Mouse (Mus musculus) olfactory bulb, adult 2 months (tissue): Measurements from ENCODE around the gene Speg. TPM values are rescaled to one million over a fixed set of nuclear protein-coding genes. Genes with fewer than 3 reads are reported as not detected.

Experiments used
- H3K27ac ChIP-seq: fragments of 200-500 bp; 2 replicates; pipeline ENCODE4 v1.5.1; 2012; ENCODE audit warnings: low read depth, low read length; ENCODE audit not compliant: insufficient read depth
- H3K4me1 ChIP-seq: fragments of 200-500 bp; 2 replicates; pipeline ENCODE4 v1.6.1; 2012; ENCODE audit warnings: low read length; ENCODE audit not compliant: control insufficient read depth, insufficient read depth
- H3K4me3 ChIP-seq: fragments of 200-500 bp; 2 replicates; pipeline ENCODE4 v1.5.1; 2012; ENCODE audit warnings: mild to moderate bottlenecking, low read depth, low read length, moderate library complexity; ENCODE audit not compliant: insufficient read depth
- CTCF ChIP-seq: fragments of 200-500 bp; IDR thresholded peaks from 2 replicates; pipeline ENCODE4 v1.5.1; 2012; ENCODE audit warnings: low read depth, mild to moderate bottlenecking, low read length, moderate library complexity; ENCODE audit not compliant: insufficient read depth
- POLR2A ChIP-seq: fragments of 200-500 bp; IDR thresholded peaks from 2 replicates; pipeline ENCODE4 v1.6.1; 2012; ENCODE audit warnings: mild to moderate bottlenecking, low read depth, low read length, moderate library complexity; ENCODE audit not compliant: insufficient read depth
- WGBS: fragments of 180-500 bp; shearing (Covaris S2); methylation state at CpG from one replicate; pipeline ENCODE4 v1.1.7; 2018; 5-methylcytosine and 5-hydroxymethylcytosine counted together
- polyA plus RNA-seq: library from polyadenylated mRNA; stranded (reverse); fragments of >200 nt; gene quantifications from 2 replicates; pipeline ENCODE4 v1.2.4, GENCODE M21; 2012; ENCODE audit warnings: low replicate concordance; ENCODE audit not compliant: missing spikeins, insufficient read depth, insufficient read length

Gene Speg
- polyA plus RNA-seq, 1 experiment: not detected

DNA sequence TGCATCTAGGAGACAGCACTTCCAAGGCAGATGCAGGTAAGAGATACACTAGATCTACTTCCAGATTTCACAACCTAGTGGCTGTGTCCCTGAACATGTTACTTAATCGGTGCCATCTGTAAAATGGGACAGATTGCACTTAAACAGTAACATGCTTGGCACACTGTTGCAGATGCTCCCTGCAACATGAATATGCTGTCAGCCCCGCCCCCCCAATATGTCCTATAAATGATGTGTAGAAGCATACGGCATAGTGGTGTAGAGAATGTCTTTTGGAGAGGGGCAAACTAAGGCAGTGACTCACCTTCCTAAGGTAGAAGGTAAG, 102.8 kb downstream of the Speg start:
- H3K27ac ChIP-seq: no peak overlapping the region
- H3K4me1 ChIP-seq: peaks cover 34% of the 10 kb centered on the region
- no peak overlapping the region; the same call in 1 of the 2 replicates for H3K4me3 ChIP-seq
- WGBS: 35% methylated on average over 3 of the region's 3 CpGs
- TF ChIP-seq POLR2A (no peak), CTCF (no peak)

DNA sequence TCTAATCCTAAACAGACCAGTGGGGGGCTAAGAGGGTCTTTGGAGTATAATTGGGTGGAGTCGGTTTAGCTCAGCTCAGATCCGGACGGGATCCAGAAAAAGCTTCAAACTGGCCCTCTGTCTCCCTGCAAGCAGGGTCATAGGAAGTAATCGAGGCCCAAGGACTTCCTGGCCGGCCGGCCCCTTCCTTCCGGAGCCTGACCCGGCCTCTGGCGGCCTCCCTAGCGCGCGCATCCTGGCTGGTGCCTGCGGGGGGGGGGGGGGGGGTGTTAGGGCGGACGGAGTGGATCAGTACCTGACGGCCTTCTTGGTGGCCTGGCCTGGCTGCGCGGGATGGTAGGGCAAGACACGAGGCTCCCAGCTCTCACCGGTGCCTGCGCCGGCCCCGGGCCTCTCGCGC, 103.4 kb downstream of the Speg start:
- peaks cover 36% of the 10 kb centered on the region for H3K4me1 ChIP-seq
- WGBS: under 1% methylated on average over 25 of the region's 25 CpGs
- peak overlapping the region; percentile 82 for H3K4me3 ChIP-seq
- H3K27ac ChIP-seq: peak overlapping the region; percentile 76; the same call in 1 of the 2 replicates
- TF ChIP-seq POLR2A (no peak), CTCF (no peak)

DNA sequence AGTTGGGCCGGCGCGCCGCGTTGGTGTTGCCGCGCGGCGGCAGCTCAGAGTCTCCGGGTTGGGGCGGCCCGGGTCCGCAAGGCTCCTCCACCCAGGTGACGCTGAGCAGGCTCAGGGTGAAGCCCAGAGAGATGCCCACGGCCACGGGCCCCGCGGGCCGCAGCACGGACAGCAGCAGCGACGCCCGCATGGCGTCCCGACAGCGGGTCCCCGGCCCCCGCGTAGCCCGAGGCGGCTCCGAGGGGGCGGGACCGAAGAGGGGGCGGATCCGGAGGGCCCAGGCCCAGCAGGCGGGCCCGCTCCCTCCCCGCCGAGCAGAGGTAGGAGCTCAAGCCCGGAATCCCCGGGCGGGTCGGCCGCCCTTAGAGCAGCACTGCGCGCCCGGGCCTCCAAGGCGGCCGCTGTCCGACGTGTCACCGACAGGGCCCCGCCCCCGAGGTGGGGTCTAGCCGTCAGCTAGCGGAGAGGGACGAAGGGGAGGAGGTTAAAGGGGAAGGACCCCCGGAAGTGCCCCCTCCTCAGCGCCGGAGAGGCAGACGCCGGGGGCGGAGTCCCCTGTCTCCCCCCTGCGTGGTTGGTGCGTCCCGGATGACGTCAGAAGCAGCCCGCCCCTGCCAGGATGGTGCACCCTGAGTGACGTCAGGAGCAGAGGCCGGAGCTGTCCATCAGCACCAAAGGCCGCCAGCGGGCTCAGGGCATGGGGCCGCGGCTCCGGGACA, 104.0 kb downstream of the Speg start, which contains the start of the genes Chpf and Tmem198:
Chpf (minus strand) TSS at position 392 of the 719 bp plus-strand sequence.
Tmem198 (plus strand) TSS at position 617 of the 719 bp plus-strand sequence.
- WGBS: under 1% methylated on average over 76 of the region's 76 CpGs
- TF ChIP-seq POLR2A: peak; percentile 73
- no peak for TF ChIP-seq CTCF

DNA sequence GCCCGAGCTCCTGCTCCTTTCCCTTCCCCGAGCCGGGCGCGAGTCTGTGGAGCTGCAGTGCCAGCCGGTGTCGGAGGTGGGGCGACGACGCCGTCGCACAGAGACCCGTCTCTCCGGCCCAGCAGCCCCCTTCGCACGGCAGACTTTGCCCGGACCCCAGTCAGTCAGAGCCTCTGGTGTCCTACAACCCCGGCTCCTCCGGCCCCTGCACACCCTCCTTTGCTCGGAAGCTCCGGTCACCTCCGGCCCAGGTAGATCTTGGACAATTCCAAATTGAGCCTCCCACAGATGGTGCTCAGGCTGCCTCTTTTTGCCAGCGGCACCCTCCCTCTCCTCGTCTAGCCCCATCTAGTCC, 104.5 kb downstream of the Speg start:
- TF ChIP-seq CTCF: no peak
- TF ChIP-seq POLR2A: no peak
- 1% methylated on average over 24 of the region's 24 CpGs for WGBS
- H3K4me1 ChIP-seq: peaks cover 31% of the 10 kb centered on the region
- peak overlapping the region; percentile 82 for H3K4me3 ChIP-seq
- peak overlapping the region; percentile 76 for H3K27ac ChIP-seq

More for the DNA sequence above, 104.0 kb downstream of the Speg start, which contains the start of the genes Chpf and Tmem198:
- peak within 1 kb of the TSS; percentile 82 for H3K4me3 ChIP-seq
- peaks cover 33% of the 10 kb centered on the region for H3K4me1 ChIP-seq
- H3K27ac ChIP-seq: peak within 1 kb of the TSS; percentile 76

DNA sequence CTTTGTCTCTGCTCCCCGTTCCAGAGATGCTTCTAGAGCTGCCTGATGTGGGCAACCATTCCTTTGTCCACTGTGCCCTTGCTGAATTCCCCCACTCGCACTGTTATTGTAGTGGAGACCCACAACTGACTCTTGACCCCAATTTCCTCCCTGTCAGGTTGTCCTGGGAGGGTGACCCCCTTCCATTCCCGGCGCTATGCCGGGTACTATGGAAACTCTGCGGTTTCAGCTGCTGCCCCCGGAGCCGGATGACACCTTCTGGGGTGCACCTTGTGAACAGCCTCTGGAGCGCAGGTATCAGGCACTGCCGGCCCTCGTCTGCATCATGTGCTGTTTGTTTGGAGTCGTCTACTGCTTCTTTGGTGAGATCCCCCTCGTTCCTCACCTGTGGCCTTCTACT, 104.9 kb downstream of the Speg start:
- H3K4me1 ChIP-seq: peaks cover 28% of the 10 kb centered on the region
- WGBS: 9% methylated on average over 13 of the region's 13 CpGs
- TF ChIP-seq POLR2A: no peak
- TF ChIP-seq CTCF: no peak
- H3K4me3 ChIP-seq: peak overlapping the region; percentile 82
- H3K27ac ChIP-seq: peak overlapping the region; percentile 76

DNA sequence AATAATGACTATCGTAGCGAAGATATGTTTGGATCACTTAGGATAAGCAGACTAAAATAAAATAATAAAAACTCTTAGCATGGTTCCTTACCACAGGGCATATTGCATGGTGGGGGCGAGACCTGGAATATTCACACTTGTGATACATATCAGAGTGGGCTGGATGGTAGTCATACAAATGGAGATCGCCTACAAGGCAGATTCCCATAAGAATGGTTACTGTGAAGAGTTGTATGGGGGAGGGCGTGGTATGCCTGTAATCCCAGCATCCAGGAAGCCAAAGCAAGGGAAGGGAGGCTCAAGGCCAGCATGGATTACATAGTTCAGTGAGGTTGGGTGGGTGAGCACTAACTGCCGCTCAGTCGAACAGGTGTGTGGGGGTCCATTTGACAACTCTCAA, 105.6 kb downstream of the Speg start:
- H3K27ac ChIP-seq: no peak overlapping the region
- 0 out of 2 replicates have a peak overlapping the region, but pooled peaks have one; percentile 7 for H3K4me3 ChIP-seq
- H3K4me1 ChIP-seq: peaks cover 27% of the 10 kb centered on the region
- TF ChIP-seq CTCF: no peak
- TF ChIP-seq POLR2A: no peak
- 73% methylated on average over 7 of the region's 7 CpGs for WGBS

Other genes with a start within 250 kb of the Speg start
- not detected in 2 replicates for gene Slc23a3, start 241.4 kb upstream of the Speg start, polyA plus RNA-seq
- 190 TPM in 1 of 2 replicates, not detected in the other for gene Cnppd1, start 232.6 kb upstream of the Speg start, polyA plus RNA-seq
- gene Retreg2, start 232.5 kb upstream of the Speg start, polyA plus RNA-seq: not detected in 2 replicates
- not detected in 2 replicates for gene Zfand2b, start 206.7 kb upstream of the Speg start, polyA plus RNA-seq
- not detected in 2 replicates for gene Abcb6, start 194.9 kb upstream of the Speg start, polyA plus RNA-seq
- not detected in 2 replicates for gene Ankzf1, start 183.1 kb upstream of the Speg start, polyA plus RNA-seq
- gene Atg9a, start 183.1 kb upstream of the Speg start, polyA plus RNA-seq: not detected in 2 replicates
- gene Glb1l, start 164.5 kb upstream of the Speg start, polyA plus RNA-seq: not detected in 2 replicates
- gene Stk16, start 164.5 kb upstream of the Speg start, polyA plus RNA-seq: not detected in 2 replicates
- not detected in 2 replicates for gene Tuba4a, start 155.4 kb upstream of the Speg start, polyA plus RNA-seq
- gene A630095N17Rik, start 143.2 kb upstream of the Speg start, polyA plus RNA-seq: not detected in 2 replicates
- not detected in 2 replicates for gene Dnajb2, start 138.9 kb upstream of the Speg start, polyA plus RNA-seq
- not detected in 2 replicates for gene Ptprn, start 110.8 kb upstream of the Speg start, polyA plus RNA-seq
- gene Resp18, start 96.9 kb upstream of the Speg start, polyA plus RNA-seq: not detected in 2 replicates
- not detected in 2 replicates for gene Dnpep, start 57.3 kb upstream of the Speg start, polyA plus RNA-seq
- gene Des, start 15.0 kb upstream of the Speg start, polyA plus RNA-seq: not detected in 2 replicates
- not detected in 2 replicates for gene Gmppa, start 60.6 kb downstream of the Speg start, polyA plus RNA-seq
- gene Asic4, start 75.1 kb downstream of the Speg start, polyA plus RNA-seq: not detected in 2 replicates
- gene Chpf, start 104.0 kb downstream of the Speg start, polyA plus RNA-seq: not detected in 2 replicates
- gene Tmem198, start 104.2 kb downstream of the Speg start, polyA plus RNA-seq: not detected in 2 replicates
- not detected in 2 replicates for gene Obsl1, start 131.2 kb downstream of the Speg start, polyA plus RNA-seq
- gene Inha, start 131.8 kb downstream of the Speg start, polyA plus RNA-seq: not detected in 2 replicates
- not detected in 2 replicates for gene Stk11ip, start 146.2 kb downstream of the Speg start, polyA plus RNA-seq
- not detected in 2 replicates for gene Slc4a3, start 171.0 kb downstream of the Speg start, polyA plus RNA-seq